Mouse (Mus musculus) heart, postnatal 14 days (tissue): ENCODE results near the gene Rab37. TPM values are rescaled to one million over a fixed set of nuclear protein-coding genes. Genes with fewer than 3 reads are reported as not detected.
A peak's percentile ranks its signal among the peaks of the same experiment; 100 is the strongest.

Source experiments
- DNase-seq, 2 experiments: peaks; one replicate each; pipeline ENCODE4 v3.0.0; 2021 to 2022
- intact Hi-C: fragments of 180-260 bp; cut with DNase I; formaldehyde crosslinking; loops from one replicate; pipeline ENCODE4 v1.15.1; 2025
- long read RNA-seq, 2 experiments: library from polyadenylated mRNA; stranded (forward); transcript quantifications; one replicate each; pipeline ENCODE4 v2.0.0; 2021
- total RNA-seq, 2 experiments: library from RNA; stranded (reverse); gene quantifications; 2 replicates each; pipeline ENCODE4 v1.2.3; 2021

The Rab37 gene
- total RNA-seq: 1 to 10 TPM in 1 of 2 experiments, under 1 TPM in 1; 1.00 to 1.3 TPM
- long read RNA-seq, experiment 1, partial matches to known transcripts: 0 of 1 reads
- long read RNA-seq, experiment 1, other reads (novel, unspliced or antisense): 0 of 1 reads
- long read RNA-seq, experiment 2, partial matches to known transcripts: 0 of 2 reads
- long read RNA-seq, experiment 2, other reads (novel, unspliced or antisense): 0 of 2 reads

- peak in 1 of 2 experiments; percentile 9 for DNase-seq
- intact Hi-C loops: no loop called here
Observed at GRCm38 (mm10) chr11:115091362-115091901, at the start of gene Rab37. TSS of gene Rab37 (plus strand) at chr11:115091431.

GRCm38 (mm10) chr11:115048259-115048658 lies 43.0 kb upstream of the Rab37 start, which contains the start of gene Cd300ld3:
TSS of gene Cd300ld3 (minus strand) at chr11:115048409.
- DNase-seq: no peak

GRCm38 (mm10) chr11:115049282-115049895 lies 41.8 kb upstream of the Rab37 start:
- DNase-seq: no peak
- intact Hi-C loops: loop anchor here (10.0 kb wide), 1 partner anchor 245 kb away; no protein-coding TSS in a partner anchor

More at GRCm38 (mm10) chr11:115048259-115048658, 43.0 kb upstream of the Rab37 start, which contains the start of gene Cd300ld3:
- intact Hi-C loops: loop anchor here (10.0 kb wide), 1 partner anchor 243 kb away; no protein-coding TSS in a partner anchor

- intact Hi-C loops: no loop called here
- peak; percentile 51 to 61 for DNase-seq
Observed at GRCm38 (mm10) chr11:115052206-115052605, 39.0 kb upstream of the Rab37 start.

- DNase-seq: no peak
- intact Hi-C loops: no loop called here
Observed at GRCm38 (mm10) chr11:115052991-115053390, 38.2 kb upstream of the Rab37 start.

GRCm38 (mm10) chr11:115054537-115054936 lies 36.7 kb upstream of the Rab37 start:
- DNase-seq: no peak
- intact Hi-C loops: no loop called here

GRCm38 (mm10) chr11:115058701-115059100 lies 32.5 kb upstream of the Rab37 start:
- DNase-seq: no peak
- intact Hi-C loops: no loop called here

GRCm38 (mm10) chr11:115059797-115060196 lies 31.4 kb upstream of the Rab37 start:
- no peak for DNase-seq
- intact Hi-C loops: no loop called here

GRCm38 (mm10) chr11:115062077-115062476 lies 29.2 kb upstream of the Rab37 start, which contains the start of gene Cd300e:
TSS of gene Cd300e (minus strand) at chr11:115062177.
- no peak for DNase-seq
- intact Hi-C loops: no loop called here

GRCm38 (mm10) chr11:115066768-115067167 lies 24.5 kb upstream of the Rab37 start:
- intact Hi-C loops: no loop called here
- DNase-seq: no peak

- no peak for DNase-seq
- intact Hi-C loops: no loop called here
Observed at GRCm38 (mm10) chr11:115071015-115071551, 20.1 kb upstream of the Rab37 start.

GRCm38 (mm10) chr11:115071631-115072294 lies 19.5 kb upstream of the Rab37 start:
- DNase-seq: peak; percentile 39 to 48
- intact Hi-C loops: no loop called here

GRCm38 (mm10) chr11:115073002-115073401 lies 18.2 kb upstream of the Rab37 start:
- DNase-seq: no peak
- intact Hi-C loops: no loop called here

- intact Hi-C loops: no loop called here
Observed at GRCm38 (mm10) chr11:115075407-115075806, 15.8 kb upstream of the Rab37 start.

GRCm38 (mm10) chr11:115075859-115076258 lies 15.4 kb upstream of the Rab37 start:
- DNase-seq: no peak
- intact Hi-C loops: no loop called here

More at GRCm38 (mm10) chr11:115075407-115075806, 15.8 kb upstream of the Rab37 start:
- no peak for DNase-seq

- intact Hi-C loops: no loop called here
- DNase-seq: no peak
Observed at GRCm38 (mm10) chr11:115077436-115077835, 13.8 kb upstream of the Rab37 start.

GRCm38 (mm10) chr11:115078680-115079079 lies 12.6 kb upstream of the Rab37 start:
- intact Hi-C loops: no loop called here
- DNase-seq: no peak

GRCm38 (mm10) chr11:115080886-115081285 lies 10.3 kb upstream of the Rab37 start:
- intact Hi-C loops: loop anchor here (5.0 kb wide), 1 partner anchor 186 kb away; the partner anchor contains the start of gene Grin2c

GRCm38 (mm10) chr11:115081373-115081772 lies 9.9 kb upstream of the Rab37 start:
- DNase-seq: no peak
- intact Hi-C loops: loop anchor here (5.0 kb wide), 1 partner anchor 186 kb away; the partner anchor contains the start of gene Grin2c

More at GRCm38 (mm10) chr11:115080886-115081285, 10.3 kb upstream of the Rab37 start:
- peak; percentile 25 to 53 for DNase-seq

GRCm38 (mm10) chr11:115082196-115082595 lies 9.0 kb upstream of the Rab37 start:
- DNase-seq: no peak
- intact Hi-C loops: loop anchor here (5.0 kb wide), 1 partner anchor 185 kb away; the partner anchor contains the start of gene Grin2c
